Mouse (Mus musculus) erythroid progenitor cell, adult 5-6 weeks (primary cell): Measurements from ENCODE around the gene Lin28a. TPM values are rescaled to one million over a fixed set of nuclear protein-coding genes. Genes with fewer than 3 reads are reported as not detected.
A peak's percentile ranks its signal among the peaks of the same experiment; 100 is the strongest.

Experiments used
- ATAC-seq: replicated peaks from 2 replicates; pipeline ENCODE4 v1.8.0; 2016; ENCODE audit warnings: moderate number of reproducible peaks, mild to moderate bottlenecking, moderate TSS enrichment, inconsistent platforms; ENCODE audit not compliant: poor library complexity, low FRiP score, severe bottlenecking
- total RNA-seq, 2 experiments: library from RNA; stranded (forward) in 1 of 2; stranded (reverse) in 1 of 2; fragments of 150-400 nt in 1 of 2; fragments of 186-747, 209-891 nt in 1 of 2; gene quantifications; 2 replicates each; pipeline versions ENCODE4 v1.2.3 to v1.2.4; 2015 to 2017; ENCODE audit warnings: low replicate concordance in 2 of 2

Gene Lin28a
- total RNA-seq (2015; ENCODE audit: low replicate concordance) (1.1 and 2.1 TPM in 2 replicates), total RNA-seq (2017; ENCODE audit: low replicate concordance) (1.0 and 2.2 TPM in 2 replicates)

DNA sequence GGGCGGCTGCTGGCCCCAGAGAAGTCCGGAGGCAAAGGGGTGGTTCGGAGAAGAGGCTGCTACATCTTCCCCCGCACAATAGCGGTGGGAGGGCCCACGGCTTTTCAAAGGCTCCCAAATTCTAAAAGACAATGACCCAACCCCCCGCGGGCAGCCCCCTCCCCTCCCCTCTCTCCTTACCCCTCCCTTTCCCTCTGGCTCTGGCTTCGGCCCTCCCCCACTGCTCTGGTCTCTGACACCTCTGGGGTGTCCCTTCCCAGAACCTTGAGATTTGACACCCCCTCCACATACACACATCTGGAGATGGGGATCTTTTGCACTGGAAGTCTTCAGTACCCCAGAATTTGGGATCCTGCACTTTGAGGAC lies at the start of gene Lin28a:
Gene Lin28a, minus strand, starts transcription at position 63 of the 367 bp plus-strand sequence.
- ATAC-seq, result no peak

DNA sequence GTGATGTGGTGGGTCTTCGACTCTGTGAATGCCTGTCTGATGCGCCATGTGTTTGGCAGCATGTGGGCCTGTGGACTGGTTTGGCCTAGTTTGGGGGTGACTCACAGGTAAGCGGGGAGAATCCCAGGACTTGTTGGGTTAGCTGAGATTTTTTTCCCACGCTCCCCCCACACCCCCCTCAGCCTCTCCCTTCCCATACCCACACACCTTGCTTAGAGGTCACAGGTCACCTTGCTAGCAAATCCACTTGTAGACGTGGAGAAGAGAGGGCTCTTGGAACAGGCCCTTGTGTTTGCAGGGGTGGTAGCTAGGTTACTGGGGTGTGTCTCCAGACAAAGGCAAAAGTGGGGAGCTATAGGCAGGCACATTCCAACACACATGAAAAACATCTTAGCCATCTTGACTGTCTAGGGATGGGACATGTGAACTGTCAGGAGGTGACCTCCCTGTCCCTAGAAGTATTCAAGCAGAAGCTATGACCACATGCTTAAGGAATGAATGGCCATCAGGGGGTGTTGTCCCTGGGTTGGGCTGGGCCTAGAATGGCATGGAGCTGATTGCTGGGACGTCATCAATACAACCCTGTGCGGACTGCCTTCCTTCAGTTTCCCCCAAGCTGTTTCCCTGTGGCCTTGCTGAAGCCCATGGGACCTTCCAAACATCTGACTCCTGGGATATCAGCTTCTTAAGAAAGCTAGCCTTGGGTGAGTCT lies 49.3 kb upstream of the Lin28a start:
- ATAC-seq, result no peak

DNA sequence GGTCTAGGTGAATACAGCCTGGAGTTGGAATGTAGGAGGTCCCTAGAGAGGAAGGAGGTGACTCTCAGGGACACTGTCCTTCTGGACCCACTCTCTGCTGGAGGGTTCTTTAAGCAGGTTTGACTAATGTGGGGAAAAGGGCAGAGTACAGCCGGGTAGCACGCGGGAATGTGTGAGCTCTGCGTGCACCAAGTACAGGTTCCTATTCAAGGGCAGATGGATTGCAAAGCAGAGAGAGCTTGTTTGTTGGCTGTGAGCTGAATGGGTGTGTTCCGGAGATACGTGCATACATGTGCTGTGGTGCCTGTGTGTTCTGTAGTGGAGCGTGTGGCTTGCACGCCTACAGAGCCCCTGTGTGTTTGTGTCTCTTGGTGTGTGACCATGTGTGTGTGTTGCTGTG lies 48.7 kb upstream of the Lin28a start:
- no peak for ATAC-seq

DNA sequence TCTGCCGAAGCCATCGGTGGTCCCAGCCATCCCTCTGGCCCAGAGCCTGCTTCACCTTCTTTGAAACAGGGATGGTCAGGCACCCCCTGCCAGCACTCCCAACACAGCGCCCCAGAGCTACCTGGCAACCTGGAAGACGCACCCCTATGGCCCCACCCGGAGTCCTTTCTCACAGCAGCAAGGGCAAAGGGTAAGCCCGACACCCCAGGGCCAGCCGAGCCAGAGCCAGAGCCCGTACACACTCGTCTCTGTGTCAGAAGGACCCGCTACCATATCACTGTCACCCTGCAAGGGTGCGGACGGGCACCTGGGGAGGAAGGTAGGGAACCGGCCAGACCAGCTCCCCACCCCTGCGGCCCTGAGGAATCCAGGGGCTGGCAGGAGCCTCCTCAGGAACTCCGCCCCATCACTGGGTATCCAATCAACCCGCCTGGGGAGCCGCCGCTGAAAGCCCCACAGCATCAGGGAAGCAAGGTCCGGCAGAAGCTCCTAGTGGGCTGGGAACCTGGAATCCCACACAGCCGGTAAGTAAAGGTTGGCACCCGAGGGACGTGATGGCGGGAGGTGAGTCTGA lies 46.9 kb upstream of the Lin28a start:
- ATAC-seq, result no peak

DNA sequence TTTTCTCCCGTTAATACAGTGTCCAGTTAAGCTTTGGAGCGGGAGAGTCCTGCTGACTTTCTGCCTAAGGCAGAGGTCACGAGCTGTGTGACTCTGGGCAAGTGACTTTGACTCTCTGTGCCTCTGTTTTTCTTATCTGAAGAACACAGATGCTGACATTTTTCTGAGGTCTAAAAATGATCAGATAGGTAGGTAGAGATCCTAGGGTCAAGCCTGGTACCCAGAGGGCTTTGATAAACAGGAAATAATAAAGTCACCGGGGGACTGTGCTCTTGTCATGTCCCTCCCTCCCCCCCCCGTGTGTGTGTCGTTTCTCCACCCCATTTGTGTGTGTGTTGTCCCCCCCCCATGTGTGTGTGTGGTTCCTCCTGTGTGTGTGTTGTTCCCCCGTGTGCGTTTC lies 43.9 kb upstream of the Lin28a start:
- no peak for ATAC-seq

DNA sequence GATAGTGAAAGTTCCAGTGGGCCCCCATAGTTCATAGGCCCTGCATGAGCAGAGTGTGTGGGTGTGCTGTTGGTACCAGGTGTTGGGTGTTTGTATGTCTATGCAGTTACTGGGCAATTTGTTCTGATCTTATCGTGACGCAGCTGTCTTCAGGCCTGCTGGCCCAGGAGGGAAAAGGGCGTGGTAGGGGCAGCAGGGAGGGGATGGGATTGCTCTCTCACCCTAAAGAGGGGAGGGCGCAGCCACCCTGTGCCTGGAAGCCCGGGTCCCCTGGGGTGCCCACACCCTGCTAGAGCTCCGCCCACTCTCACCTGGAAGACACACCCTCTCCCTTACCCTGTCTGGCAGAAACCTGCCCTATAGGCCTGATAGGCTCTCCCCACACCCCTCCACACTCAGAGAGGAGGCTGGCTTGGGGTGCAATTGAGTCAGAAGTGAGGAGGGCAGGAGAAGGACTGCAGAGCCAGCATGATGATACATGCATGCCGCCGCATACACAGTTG lies 43.4 kb upstream of the Lin28a start:
- no peak for ATAC-seq

DNA sequence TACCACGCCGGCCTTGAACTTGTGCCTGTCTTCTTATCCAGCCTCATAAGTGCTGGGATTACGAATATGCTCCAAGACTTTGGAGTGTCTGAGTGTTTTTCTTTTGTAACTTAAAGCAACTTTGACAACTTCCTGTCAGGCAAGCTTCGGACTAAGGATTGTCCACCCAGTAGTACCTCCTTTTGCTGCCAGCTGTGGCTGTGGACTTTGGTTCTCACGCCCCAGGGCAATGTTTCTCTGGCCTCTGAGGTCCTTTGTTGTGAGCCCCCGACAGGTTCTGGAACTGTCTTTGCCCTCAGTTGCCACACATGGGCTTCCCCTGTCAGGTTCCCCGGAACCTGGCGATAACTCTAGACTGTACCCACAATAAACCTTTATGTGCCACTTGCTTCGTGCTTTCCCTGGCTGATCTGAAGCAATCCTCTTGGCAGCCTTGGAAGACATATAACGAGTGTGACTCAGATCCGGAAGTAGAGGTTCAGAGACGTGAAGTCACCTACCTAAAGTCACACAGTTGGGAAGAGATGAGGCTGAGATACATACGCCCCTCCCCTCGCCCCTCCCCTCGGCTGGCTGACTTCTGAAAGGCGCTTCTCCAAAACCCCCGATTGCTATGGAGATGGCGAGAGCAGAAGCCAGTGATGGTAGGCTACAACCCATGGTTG lies 42.7 kb upstream of the Lin28a start:
- ATAC-seq, result no peak

DNA sequence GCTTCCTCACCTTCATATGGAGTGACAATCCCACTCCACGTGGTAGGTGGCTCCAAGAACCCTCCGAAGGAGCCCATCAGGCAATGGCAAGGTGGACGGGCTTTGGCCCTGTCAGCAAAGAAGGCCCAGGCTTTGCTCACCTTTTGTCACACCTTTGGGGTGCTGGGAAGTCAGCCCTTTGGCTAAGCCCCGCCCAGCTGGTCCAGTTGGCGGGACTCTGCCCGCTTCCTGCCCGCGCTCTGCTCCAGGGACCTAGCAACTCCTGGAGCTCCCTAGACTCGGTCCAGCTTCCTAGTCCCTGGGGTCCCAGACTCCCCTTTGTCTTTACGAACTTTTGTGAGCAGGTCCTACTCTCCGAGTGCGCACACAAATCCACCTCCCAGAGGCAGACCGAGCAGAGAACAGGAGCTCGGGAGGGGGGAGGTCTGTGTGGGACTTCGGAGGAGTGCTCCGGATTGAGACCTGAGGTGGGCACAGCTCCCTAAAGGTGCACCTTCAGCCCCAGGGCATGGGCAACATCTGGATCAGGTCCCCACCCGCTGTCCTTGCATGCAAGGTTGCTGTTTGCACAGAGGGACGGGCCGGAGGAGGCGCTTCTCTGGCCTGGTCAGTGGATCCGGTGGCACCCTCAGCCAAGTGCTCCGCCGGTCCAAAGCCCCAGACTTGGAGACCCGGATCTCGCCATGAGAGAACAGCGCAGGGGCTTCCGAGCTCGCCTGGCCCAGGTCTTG lies 41.7 kb upstream of the Lin28a start, which contains the start of gene Crybg2:
Gene Crybg2, plus strand, starts transcription at position 681 of the 731 bp plus-strand sequence.
- ATAC-seq, result no peak

DNA sequence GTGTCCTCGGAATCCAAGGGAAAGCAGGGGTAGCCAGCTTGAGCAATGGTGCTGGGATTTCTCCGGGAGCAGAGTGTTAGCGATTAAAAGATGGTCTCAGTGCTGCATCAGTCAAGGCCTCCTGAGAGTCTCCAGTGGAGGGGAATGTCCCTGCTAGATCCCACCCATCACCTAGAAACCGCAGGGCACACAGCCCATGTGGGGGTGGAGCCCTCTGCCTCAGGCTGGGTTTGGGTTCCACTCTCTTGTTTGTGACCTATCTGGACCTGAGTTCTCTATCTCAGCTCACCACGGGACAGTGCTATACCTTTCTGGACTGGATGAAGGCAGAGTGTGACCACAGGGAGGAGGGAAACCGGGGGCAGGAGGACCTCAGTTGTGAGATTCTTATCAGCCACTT lies 40.3 kb upstream of the Lin28a start:
- ATAC-seq, result no peak

DNA sequence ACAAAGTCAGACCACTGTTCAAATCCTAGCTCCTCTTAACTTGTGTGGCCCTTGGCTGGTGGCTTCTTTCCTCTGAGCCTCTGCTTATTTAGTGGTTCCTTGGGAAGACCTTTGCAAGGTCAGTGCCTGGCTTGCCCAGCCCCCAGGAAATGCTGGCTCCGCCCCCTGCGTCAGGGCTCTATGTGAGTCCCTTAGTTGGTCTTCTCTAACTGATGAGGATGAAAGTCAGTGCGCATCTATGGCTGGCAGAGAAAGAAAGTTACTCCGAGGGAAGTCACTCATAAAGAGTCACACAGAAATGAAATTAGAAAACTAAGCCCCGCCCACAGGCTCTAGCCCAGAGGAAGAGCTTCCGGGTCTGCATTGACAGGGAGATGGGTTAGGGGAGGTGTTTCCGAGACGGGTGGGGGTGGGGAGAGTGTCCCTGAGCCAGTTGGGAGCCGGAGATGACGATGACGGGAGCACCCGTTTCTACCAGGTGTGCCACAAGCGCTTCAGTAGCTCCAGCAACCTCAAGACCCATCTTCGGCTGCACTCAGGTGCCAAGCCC lies 39.6 kb upstream of the Lin28a start:
- no peak for ATAC-seq

DNA sequence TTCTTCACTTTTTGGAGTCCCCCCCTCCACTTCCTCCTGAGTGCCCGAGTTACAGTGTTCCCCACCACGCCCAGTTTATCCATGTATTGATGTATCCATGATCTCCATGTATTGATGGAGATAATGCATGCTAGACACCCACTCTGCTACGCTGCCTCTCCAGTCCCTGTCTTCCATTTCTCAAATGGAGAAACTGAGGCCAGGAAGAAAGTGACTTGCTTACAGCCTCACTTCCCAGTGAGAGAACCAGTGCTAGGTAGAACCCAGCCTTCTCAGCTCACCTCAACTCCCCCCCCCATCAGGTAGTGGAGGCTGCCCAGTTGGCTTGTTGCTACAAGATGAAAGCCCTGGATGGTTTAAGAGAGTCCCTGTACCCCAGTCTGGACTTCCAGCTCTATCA lies 34.9 kb upstream of the Lin28a start, which contains the start of gene Zfp683:
Gene Zfp683, plus strand, starts transcription at position 301 of the 400 bp plus-strand sequence.
- ATAC-seq, result no peak

DNA sequence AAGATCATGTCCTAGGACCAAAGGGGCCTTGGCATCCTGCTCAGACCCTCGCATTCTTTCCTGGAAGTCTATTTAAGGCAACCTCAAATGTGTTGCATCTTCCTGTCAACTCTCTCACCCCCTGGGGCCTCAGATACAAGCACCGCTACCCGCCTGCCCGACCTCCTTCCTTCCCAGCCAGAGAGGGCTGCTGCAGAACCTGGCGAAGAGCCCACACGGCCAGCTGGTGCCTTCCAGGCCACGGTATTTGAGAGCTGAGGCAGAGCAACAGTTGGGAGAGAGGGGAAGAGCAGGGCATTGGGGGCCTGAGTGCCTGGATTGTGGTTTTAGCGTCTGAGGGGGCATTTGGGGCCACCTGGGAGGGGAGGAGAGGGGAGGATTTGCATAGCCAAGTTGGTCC lies 33.9 kb upstream of the Lin28a start:
- ATAC-seq, result no peak

DNA sequence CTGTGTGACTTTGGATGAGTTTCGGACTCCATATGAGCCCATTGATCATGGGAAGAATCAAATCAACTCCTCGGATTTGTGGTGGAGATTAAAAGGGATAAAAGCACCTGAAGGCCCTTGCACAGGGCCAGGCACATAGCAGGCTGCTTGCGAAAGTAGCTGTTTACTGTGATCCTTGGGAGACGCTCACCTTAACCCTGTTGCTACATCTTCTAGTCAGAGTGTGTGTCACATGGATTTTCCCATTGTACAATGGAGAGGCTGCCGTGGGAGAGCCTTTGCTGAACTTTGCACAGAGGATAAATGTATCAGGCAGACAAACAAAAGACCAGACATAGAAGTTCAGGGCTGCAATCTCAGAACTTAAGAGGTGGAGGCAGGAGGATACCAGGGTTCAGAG lies 33.3 kb upstream of the Lin28a start:
- ATAC-seq, result no peak

DNA sequence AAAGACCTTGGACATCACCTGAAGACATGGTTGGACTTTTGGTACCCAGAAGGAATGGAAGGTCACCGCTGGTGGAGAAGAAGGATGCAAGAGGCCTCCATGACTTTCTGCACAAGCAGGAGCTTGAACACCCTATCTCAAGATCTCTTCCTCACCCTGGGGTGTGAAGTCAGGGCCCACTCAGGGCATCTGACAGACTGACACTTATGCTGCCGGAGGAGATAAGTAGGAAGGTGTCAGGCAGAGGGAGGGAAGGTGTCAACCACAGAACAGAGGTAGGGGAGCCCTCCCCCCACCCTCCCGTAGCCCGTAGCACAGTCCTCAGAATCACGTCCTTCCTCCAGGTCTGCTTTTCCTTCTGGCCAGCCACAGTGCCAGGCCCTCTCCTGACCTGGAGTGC lies 29.0 kb upstream of the Lin28a start:
- no peak for ATAC-seq

DNA sequence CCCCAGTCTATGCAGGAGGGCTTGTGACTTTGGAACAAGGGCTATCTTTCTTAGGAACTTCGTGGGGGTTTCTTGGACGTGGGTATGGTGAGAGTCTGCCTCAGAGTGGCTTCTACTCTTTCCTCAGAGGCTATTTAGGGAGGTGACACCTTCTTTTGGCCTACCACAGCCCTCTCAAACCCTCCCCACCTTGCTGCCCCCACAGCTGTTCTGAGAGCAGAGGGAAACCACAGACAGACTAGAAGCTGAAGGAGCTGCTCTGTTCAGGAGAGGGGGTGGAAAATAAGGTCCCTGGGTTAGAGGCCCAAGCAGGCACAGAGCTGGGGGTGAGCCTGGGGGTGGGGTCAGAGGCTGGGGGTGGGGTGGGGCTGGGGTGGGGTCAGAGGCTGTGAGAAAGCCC lies 24.4 kb upstream of the Lin28a start:
- ATAC-seq, result no peak

DNA sequence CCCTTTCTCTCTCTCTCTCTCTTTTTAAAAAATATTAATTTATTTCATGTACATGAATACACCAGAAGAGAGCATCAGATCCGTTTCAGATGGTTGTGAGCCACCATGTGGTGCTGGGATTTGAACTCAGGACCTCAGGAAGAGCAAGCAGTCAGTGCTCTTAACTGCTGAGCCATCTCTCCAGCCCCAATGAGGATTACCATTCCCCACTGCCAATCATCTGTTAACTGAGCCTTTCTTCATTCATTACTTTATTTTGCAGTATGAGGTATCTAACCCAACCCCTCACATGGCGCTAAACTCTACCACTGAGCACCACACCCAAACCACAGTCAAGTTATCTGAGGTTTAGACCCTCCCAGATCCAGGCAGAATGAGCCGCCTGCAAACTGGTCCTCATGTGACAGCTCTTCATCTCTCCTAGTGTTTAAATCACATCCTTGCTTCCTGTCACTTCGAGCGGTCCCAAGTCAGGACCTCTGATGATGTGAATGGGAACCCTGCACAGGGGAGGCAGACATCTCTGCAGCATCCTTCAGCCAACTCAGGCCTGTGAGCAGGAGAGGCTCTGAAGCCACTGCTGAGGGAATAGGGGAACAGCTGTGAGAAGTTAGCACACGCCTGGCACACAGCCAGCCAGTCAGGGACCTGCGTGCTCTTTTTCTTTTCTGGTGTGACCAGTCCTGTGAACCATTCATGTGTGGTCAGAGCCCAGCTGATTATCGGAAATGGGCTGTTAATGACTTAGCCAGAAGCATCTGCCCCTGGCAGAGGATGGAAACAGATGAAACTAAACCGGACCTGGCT lies 22.9 kb upstream of the Lin28a start:
- no peak for ATAC-seq

DNA sequence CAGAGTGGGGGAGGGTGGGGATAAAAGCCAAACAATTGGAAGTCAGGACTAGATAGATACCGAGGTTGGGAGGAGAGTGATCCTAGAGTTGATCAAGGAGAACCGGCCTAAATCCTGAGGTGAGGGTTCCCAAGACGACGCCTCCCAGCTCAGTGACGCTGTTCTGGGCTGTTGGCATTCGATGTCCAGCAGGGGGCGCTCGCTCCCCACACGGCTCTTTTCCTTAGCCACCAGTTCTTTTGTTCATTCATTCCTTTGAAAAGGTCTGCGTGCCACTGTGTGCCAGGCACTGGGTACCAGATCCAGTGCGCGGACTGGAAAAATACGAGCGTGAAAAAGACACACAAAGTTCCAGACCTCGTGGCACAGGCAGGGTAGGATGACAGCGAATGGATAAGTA lies 17.3 kb upstream of the Lin28a start:
- ATAC-seq, result peak; percentile 79; the same call in 1 of the 2 replicates

DNA sequence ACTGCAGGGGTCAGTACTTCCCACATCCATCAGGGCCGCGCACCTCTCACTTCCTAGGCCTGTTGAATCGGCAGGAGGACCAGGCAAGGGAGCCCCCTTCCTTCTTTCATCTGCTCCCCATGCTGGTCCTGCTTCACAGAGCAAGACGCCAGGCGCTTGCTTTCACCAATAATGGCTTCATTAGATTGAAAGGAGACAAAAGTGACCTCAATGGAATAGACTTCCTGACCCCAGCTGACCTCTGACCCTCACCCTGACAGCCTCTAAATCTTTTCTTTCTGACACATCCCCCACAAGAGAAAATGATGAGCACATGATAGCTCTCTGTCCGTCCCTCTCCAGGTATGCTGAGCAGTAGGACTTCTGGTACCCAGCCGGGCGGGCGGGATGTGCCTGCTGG lies 7.2 kb upstream of the Lin28a start:
- no peak for ATAC-seq

DNA sequence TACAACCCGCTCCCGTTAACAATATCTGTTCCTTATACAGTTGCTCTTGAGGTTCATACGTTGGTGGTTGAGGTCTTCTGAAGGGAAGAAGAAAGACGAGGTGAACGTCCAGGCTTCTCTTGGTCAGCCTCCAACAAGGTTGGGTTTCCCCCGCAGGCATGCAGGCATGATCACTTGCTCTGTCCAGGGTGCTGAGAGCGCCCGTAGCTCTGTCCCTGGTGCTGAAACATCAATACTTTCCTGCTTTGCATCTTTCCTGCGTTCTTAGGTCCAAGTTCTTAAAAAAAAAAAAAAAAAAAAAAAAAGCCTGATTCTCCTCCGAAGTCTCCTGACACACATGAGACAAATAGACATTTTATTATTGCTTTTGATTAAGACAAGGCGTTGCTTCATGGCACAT lies 2.0 kb upstream of the Lin28a start:
- no peak for ATAC-seq
